Mouse (Mus musculus) lung, adult 2 months (tissue): ENCODE data around the gene Pla2g1b. TPM values are rescaled to one million over a fixed set of nuclear protein-coding genes. Genes with fewer than 3 reads are reported as not detected.
A peak's percentile ranks its signal among the peaks of the same experiment; 100 is the strongest.

Experiments used
- DNase-seq: peaks from one replicate; pipeline ENCODE4 v3.0.0; 2022
- H3K4me1 ChIP-seq: fragments of 200-500 bp; 2 replicates; pipeline ENCODE4 v1.6.1; 2011; ENCODE audit warnings: low read length; ENCODE audit not compliant: control insufficient read depth, insufficient read depth
- H3K4me3 ChIP-seq: fragments of 200-500 bp; replicated peaks from 2 replicates; pipeline ENCODE3; 2011; ENCODE audit warnings: low read depth, mild to moderate bottlenecking, control low read depth, low read length; ENCODE audit errors: extremely low read depth
- CTCF ChIP-seq: fragments of 200-500 bp; IDR thresholded peaks from 2 replicates; pipeline ENCODE4 v1.5.1; 2011; ENCODE audit warnings: mild to moderate bottlenecking, low read length, control low read depth; ENCODE audit not compliant: insufficient read depth
- POLR2A ChIP-seq: fragments of 200-500 bp; IDR thresholded peaks from 2 replicates; pipeline ENCODE4 v1.6.1; 2011; ENCODE audit warnings: low read depth, mild to moderate bottlenecking, control low read depth, low read length, borderline replicate concordance; ENCODE audit errors: extremely low read depth
- WGBS: fragments of 180-500 bp; shearing (Covaris S2); methylation state at CpG from one replicate; pipeline ENCODE4 v1.1.7; 2018; 5-methylcytosine and 5-hydroxymethylcytosine counted together
- polyA plus RNA-seq: library from polyadenylated mRNA; depleted of rRNA; stranded (reverse); fragments of >200 nt; gene quantifications from 2 replicates; pipeline ENCODE4 v1.2.3, GENCODE M21; 2012

The Pla2g1b gene
- polyA plus RNA-seq, 1 experiment, result 38.0 TPM

DNA sequence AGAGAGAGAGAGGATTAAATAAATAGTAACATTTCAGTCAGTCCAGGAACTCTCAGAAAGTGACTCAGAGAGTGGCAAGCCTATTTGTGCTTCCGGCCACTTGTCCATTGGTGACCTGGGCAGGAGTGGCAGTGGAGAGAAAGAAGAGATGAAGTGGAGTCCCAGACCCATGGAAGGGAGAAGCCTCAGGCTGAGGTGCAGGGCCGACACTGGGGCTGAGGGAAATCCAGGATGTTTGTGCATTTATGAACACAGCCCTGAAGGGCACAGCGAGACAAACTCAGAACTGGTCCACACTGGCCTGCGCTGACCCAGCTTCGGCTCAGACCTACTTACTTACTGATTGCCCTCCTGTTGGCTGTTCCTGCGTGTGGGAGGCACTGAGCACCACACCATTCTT, 3.7 kb downstream of the Pla2g1b start:
- WGBS, result 52% methylated on average over 6 of the region's 6 CpGs

DNA sequence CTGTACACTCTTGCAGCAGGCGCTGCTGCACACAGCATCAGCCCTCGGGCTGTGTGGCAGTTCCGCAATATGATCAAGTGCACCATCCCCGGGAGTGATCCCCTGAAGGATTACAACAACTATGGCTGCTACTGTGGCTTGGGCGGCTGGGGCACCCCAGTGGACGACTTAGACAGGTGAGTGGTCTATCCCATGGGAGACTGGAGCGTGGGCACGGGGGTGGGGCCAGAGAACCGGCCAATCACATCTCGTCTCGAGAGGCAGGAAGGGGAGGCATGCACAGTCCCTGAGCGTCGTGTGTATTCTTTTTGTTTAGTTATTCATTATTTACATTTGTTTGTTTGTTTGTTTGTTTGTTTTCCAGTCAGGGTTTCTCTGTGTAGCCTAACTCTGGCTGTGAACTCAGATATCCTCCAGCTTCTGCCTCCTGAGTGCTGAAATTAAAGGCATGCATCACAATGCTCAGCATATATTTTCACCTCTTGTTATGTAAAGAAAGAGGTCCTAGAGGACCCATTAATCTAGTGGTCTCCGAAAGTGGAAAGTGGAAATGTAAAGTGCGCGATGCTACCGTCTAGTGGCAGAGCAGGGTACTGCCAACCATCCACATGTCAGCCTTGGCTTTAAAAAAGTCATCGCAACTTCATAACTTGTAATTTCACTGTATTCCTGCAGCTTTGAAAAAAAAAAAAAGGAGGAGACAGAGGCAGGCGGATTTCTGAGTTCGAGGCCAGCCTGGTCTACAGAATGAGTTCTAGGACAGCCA, 4.9 kb downstream of the Pla2g1b start:
- H3K4me1 ChIP-seq, result 0 out of 2 replicates have a peak, but pooled peaks cover 3% of the 10 kb centered on the region
- H3K4me3 ChIP-seq, result no peak overlapping the region
- peak; percentile 95 for TF ChIP-seq CTCF
- TF ChIP-seq POLR2A, result no peak
- peak; percentile 61 for DNase-seq
- WGBS, result 30% methylated on average over 20 of the region's 20 CpGs

More for the DNA sequence above, 3.7 kb downstream of the Pla2g1b start:
- Histone ChIP-seq H3K4me3 (no peak overlapping the region), H3K4me1 (no peaks in the 10 kb centered on the region)
- peak; percentile 68 for DNase-seq
- no peak for TF ChIP-seq CTCF
- no peak for TF ChIP-seq POLR2A

DNA sequence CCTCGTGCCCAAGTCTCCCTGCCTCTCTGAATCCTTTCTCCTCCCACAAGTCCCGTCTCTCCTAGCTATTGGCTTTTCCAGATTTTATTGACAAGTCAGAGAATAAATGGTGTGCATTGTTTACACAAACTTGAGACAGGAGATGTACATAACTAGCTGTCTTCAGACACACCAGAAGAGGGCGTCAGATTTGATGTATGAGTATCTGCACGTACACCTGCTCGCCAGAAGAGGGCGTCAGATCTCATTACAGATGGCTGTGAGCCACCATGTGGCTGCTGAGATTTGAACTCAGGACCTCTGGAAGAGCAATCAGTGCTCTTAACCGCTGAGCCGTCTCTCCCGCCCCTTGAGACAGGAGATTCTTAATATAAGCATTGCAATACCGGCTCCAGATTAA, 7.1 kb downstream of the Pla2g1b start:
- TF ChIP-seq CTCF (no peak), POLR2A (no peak)
- Histone ChIP-seq H3K4me1 (0 out of 2 replicates have a peak, but pooled peaks cover 3% of the 10 kb centered on the region), H3K4me3 (no peak overlapping the region)
- DNase-seq, result no peak
- 63% methylated on average over 10 of the region's 10 CpGs for WGBS

DNA sequence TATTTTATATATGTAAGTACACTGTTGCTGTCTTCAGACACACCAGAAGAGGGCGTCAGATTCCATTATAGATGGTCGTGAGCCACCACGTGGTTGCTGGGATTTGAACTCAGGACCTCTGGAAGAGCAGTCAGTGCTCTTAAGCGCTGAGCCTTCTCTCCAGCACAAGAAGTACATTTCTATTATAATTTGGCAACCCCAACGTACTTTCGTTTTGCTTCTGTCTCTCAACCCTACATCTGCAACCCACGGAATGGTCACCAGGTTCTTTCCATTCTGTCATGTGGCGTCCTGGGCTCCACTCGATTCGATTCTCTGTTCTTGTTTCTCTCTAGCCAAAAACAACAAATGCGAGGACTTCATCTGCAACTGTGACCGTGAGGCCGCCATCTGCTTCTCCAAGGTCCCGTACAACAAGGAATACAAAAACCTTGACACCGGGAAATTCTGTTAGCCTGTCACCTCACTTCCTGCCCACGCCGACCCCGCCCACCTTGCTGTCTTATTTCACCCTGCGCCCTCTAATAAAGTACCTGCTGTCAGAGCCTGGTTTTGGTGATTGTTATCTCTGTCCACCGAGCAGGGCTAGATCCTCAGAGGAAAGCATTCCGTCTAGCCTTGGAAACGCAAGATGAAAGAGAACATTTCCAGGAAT, 8.2 kb downstream of the Pla2g1b start:
- Histone ChIP-seq H3K4me3 (no peak overlapping the region), H3K4me1 (0 out of 2 replicates have a peak, but pooled peaks cover 3% of the 10 kb centered on the region)
- WGBS, result 53% methylated on average over 22 of the region's 22 CpGs
- TF ChIP-seq POLR2A, result no peak
- no peak for TF ChIP-seq CTCF
- no peak for DNase-seq

DNA sequence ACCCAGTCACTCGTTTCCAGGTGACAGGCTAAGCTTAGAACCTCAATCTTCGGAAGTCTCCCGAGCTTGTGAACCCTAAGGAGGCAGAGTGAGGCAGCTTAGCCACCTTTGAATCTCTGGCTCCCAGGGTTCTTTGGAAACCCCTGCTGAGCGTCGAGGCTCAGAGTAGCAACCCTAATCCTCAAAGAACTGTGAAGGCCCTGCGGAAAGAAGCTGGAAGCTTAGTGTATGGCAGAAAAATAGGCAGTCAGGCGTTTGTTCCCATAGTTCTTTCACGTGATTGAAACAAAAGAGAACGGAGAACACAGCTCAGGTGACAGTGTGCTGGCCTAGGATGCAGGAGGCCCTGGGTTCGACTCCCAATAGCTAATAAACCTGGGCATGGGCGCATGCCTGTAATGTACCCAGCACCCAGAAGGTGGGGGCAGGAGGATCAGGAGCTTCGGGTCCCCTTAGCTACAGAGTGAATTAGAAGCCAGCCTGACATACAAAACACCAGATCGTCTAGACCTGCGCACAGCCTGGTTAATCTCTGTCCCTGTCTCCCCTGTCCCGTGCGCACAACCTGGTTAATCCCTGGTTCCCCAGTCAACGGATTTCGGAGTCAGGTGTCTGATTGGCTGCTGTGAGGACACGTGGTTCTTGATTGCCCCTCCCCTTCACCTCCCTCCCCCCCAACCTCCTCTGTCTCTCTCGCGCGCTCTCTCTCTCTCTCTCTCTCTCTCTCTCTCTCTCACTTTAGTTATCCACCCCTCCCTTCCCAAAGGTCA, 9.5 kb downstream of the Pla2g1b start:
- 21% methylated on average over 22 of the region's 22 CpGs for WGBS
- H3K4me3 ChIP-seq, result peak overlapping the region; percentile 54
- DNase-seq, result peak; percentile 28

DNA sequence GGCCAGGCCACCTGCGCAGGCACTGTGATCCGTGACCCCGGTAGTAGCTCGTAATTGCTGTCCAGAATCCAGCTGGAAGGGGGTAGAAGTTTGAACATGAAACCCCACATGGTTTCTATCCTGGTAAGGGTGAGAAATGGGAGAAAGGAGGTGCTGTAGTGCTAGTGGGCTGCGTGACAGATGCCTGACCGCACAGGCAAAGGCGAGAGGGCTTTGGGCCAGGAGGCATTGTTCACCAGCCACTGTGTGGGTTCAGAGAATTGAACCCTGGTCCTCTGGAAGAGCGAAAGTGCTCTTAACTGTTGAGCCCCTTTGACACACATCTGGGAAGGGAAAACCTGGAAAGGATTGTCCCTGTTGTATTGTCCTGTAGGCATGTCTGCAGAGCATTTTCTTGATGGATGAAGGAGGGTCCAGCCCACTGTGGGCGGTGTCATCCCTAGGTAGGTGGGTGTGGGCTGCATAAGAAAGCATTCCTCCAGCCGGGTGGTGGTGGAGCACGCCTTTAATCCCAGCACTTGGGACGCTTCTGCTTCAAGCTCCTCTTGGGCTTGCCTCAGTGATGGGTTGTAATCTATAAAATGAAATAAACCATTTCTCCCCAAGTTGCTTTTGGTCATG, 10.2 kb downstream of the Pla2g1b start:
- DNase-seq, result no peak
- Histone ChIP-seq H3K4me3 (peak overlapping the region; percentile 52), H3K4me1 (0 out of 2 replicates have a peak, but pooled peaks cover 3% of the 10 kb centered on the region)
- TF ChIP-seq CTCF (no peak), POLR2A (no peak)
- 41% methylated on average over 12 of the region's 12 CpGs for WGBS

More for the DNA sequence above, 9.5 kb downstream of the Pla2g1b start:
- H3K4me1 ChIP-seq, result 0 out of 2 replicates have a peak, but pooled peaks cover 3% of the 10 kb centered on the region
- no peak for TF ChIP-seq CTCF
- TF ChIP-seq POLR2A, result peak; percentile 53; the same call in 1 of the 2 replicates

DNA sequence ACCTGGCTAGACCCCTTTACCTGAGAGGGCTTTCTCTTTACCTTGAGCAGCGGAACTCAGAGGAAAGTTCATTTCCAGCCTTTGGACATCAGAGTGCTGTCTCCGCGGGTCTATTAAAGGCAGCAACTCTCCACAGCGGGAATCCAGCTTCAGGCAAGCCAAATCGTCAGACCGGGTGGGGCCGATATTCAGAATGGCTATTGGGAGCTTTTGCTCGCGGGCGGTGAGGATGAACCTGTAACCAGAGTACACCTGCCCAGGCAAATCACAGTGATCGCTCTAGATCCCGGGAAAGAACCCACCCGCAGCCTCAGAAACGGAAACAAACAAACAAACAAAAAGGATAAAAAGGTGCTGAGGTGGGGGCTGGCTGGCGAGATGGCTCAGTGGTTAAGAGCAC, 13.5 kb downstream of the Pla2g1b start:
- Histone ChIP-seq H3K4me1 (0 out of 2 replicates have a peak, but pooled peaks cover 5% of the 10 kb centered on the region), H3K4me3 (no peak overlapping the region)
- no peak for DNase-seq
- WGBS, result 80% methylated on average over 15 of the region's 15 CpGs
- TF ChIP-seq CTCF (no peak), POLR2A (no peak)

DNA sequence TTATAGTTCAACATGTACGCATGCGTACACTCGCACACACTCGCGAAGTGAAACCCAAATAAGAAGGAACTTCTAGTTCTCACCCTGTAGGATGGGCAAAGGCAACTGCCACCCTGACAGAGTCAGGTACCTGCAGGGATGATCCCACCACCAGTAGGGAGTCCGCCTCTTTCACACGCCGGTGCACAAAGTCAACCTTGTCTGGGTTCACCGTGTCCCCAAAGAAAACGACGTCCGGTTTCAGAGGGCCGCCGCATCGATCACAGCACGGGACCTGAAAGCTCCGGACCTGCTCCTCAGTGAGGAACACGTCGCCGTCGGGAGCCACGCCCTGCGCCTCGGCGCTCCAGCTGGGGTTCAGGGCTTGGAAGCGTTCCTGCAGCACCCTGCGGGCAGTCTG, 14.0 kb downstream of the Pla2g1b start:
- DNase-seq, result peak; percentile 34
- 48% methylated on average over 27 of the region's 27 CpGs for WGBS
- Histone ChIP-seq H3K4me1 (0 out of 2 replicates have a peak, but pooled peaks cover 5% of the 10 kb centered on the region), H3K4me3 (peak overlapping the region; percentile 42)
- TF ChIP-seq CTCF (no peak), POLR2A (no peak)

DNA sequence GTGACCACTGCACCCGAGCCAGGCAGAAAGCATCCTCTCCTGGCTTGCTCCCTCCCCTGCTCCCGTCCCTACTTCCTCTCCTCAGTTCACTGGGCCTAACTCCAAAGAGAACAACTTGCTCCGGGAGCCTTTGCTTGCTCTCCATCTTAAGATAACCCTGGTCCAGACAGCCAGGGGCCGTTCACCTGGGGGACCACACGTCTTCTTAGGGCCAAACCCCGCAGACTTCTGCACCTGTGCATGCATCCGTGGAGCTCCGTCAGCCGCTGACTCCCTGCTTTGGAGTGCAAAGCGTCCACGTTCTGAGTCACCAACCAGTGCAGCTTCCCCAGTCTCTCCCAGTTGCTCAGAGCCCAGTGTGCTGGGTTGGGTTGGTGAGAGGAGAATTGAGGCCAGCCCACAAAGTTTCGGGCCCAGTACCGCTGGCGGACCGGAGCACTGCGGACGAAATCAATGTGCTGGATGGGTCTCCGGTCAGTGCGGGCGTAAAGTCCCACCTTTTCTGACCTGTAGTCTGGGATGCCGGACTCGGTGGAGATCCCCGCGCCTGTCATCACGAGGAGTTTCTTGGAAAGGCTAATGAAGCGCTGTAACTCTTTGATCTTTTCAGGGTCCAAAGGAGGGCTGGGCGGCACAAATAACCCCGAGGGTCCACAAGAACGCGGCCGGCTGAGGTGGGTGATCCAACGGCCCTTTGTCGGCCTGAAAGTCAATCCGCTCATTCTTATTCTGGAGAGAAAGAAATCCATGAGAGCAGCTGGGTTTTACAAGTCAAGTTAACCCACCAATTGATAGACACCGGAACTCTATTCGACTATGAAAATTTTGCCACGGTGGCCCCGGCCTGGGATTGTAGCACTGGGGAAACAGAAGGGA, 16.6 kb downstream of the Pla2g1b start:
- no peak for DNase-seq
- Histone ChIP-seq H3K4me3 (no peak overlapping the region), H3K4me1 (0 out of 2 replicates have a peak, but pooled peaks cover 2% of the 10 kb centered on the region)
- 66% methylated on average over 38 of the region's 38 CpGs for WGBS
- TF ChIP-seq CTCF, result no peak
- no peak for TF ChIP-seq POLR2A
